Mouse (Mus musculus): ENCODE results near the gene Ccl9. TPM values are rescaled to one million over a fixed set of nuclear protein-coding genes. Genes with fewer than 3 reads are reported as not detected.
"Not testable (repeated sequence)": the region's sequence is repeated elsewhere in the genome, so short reads cannot be mapped to it uniquely, and the experiment has no call there.

Ccl9 gene
- polyA plus RNA-seq, 1 experiment from 2014 or later = 0.42 TPM

DNA sequence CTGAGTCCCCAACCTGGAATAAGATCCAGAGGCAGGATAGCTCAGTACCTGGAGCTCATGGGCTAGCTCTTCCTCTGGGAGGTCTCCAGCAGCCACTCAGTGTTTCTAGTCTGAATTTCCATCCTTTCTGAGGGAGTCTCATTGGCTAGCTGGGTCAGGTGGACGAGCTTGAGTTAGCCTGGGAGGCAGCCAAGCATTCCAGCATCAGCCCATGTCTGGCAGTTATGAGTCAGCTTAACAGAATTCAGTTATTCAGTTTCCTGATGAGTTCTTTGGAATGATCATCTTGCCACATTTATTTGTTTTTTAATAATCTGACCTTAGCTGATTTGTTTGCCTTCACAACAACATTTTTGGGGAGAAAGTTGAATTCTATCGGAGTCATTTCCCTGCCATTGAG lies 14.7 kb downstream of the Ccl9 start:
- in situ Hi-C loops (cut with MboI; ENCODE audit: low pct_unique_long_range_greater_than_20kb) = loop anchor here (5.0 kb wide), 1 partner anchor 174 kb away; no protein-coding TSS in a partner anchor
- no peak for TF ChIP-seq CTCF (IDR thresholded peaks at IDR 0.05)
- peak; percentile 90 for ATAC-seq
- ChIA-PET CTCF (interaction anchor here (0.8 to 1.6 kb wide), 3 partner anchors 11 to 165 kb away, joined by 3 to 4 read pairs (median 4); no protein-coding TSS in a partner anchor), POLR2A (no interaction called here)
- no peak for DNase-seq (ENCODE audit: low read depth, low spot score)
- H3K27me3 ChIP-seq = no peaks in the 10 kb centered on the region

DNA sequence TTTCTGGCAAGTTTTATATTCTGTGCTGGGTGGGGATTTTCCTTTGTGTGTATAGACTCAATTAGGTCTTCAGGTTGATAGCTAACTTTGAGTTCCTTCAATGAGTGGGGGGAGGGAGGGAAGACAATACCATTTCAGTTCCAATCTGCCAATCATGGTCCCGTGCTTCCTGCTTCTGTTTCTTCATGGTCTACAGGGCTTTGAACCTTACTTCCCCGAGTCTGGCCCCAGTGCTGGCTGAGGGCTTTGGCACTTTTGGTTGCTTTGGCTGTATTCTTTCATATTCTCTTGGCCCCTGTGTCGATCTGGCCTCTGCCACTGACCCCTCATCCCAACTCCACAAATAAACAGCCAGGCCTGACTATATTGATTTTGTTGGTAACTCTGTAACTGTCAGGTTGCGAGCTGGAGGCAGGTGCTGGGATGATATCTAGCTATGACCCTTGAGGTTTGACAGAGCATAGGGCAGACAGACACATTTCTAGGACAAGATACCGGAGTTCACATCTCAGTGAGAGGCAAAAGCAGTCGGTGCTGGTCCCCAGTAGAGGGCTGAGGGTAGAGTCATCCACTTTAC lies 16.0 kb downstream of the Ccl9 start:
- in situ Hi-C loops (cut with MboI; ENCODE audit: low pct_unique_long_range_greater_than_20kb) = loop anchor here (5.0 kb wide), 1 partner anchor 175 kb away; no protein-coding TSS in a partner anchor
- ATAC-seq (no peak), DNase-seq (ENCODE audit: low read depth, low spot score) (no peak)
- no peaks in the 10 kb centered on the region for H3K27me3 ChIP-seq
- ChIA-PET CTCF (interaction anchor here (0.7 kb wide), 1 partner anchor 34 kb away, joined by 3 read pairs; no protein-coding TSS in a partner anchor), POLR2A (no interaction called here)
- TF ChIP-seq CTCF (IDR thresholded peaks at IDR 0.05) = no peak

DNA sequence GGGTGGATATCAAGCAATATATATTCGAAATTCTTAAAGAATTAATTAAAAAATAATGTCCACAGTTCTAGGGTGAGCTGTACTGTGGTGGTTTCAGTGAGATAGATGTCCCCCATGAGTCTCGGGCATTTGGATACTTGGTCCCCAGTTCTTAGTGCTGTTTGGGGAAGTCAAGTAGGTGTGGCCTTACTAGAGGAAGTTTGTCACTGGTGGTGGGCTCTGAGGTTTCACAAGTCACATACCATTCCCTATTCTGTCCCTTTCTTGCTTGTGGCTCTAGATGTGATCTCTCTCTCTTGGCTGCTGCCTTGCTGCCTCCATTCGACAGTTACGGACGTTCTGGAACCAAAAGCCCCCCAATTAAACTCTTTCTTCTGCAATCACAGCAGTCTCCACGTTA lies 18.0 kb downstream of the Ccl9 start:
- POLR2A ChIA-PET = no interaction called here
- CTCF ChIA-PET = no interaction called here
- in situ Hi-C loops (cut with MboI; ENCODE audit: low pct_unique_long_range_greater_than_20kb) = loop anchor here (5.0 kb wide), 1 partner anchor 177 kb away; no protein-coding TSS in a partner anchor
- no peak for DNase-seq (ENCODE audit: low read depth, low spot score)
- ATAC-seq = no peak
- TF ChIP-seq CTCF (IDR thresholded peaks at IDR 0.05) = no peak
- H3K27me3 ChIP-seq = no peaks in the 10 kb centered on the region

DNA sequence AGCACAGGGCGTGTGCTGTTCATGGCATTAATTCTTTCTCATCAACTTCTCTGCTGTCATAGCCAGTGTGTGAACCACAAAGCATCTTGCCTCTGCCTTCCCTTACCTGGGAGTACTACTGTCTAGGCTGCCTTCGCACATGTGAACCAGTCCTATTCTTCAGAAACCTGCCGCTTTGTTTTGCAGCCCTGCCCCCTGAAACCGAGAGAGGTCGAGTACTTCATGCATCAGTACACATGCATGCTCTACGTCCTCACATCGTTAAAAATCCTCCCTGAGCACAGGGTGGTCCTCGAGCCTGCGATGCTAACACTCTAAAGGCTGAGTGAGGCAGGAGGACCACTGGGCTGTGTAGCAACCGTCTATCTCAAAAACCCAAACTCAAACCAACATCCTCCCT lies 21.4 kb downstream of the Ccl9 start:
- in situ Hi-C loops (cut with MboI; ENCODE audit: low pct_unique_long_range_greater_than_20kb) = no loop called here
- no peak for ATAC-seq
- POLR2A ChIA-PET = no interaction called here
- H3K27me3 ChIP-seq = no peaks in the 10 kb centered on the region
- DNase-seq (ENCODE audit: low read depth, low spot score) = no peak
- no peak for TF ChIP-seq CTCF (IDR thresholded peaks at IDR 0.05)
- CTCF ChIA-PET = interaction anchor here (0.8 to 1.7 kb wide), 12 partner anchors 18 to 187 kb away, joined by 3 to 9 read pairs (median 4); no protein-coding TSS in a partner anchor

DNA sequence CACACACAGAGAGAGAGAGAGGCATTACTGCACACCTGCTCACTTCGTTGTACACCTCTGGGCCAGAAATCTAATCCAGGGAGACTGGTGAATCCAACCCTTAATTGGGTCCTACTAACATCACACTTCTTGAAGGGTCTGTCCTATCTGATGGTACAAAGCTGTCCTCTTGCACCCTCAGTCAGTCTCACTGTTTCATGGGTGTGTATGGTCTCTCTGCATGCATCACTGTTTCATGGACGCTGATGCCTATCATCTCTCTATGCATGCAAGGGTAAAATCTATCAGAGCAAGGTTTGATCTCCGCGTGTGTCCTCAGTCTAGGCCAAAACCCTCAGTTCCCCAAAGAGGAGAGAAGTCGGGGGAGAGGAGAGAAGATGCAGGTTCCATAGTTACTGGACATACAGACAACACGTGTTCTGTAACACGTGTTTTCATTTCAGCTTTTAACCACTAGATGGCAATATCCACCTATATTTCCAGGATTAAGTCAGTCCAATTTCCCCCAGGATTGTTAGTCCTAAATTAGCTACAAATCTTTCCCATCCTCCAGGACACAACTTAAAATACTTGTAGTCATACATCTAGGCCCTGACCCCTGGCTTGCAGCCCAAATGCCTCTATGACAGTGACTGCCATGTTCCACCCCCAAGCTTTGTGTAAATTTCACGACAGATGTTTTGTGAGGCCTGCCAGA lies 22.2 kb downstream of the Ccl9 start:
- ChIA-PET POLR2A (no interaction called here), CTCF (interaction anchor here (0.8 to 1.7 kb wide), 11 partner anchors 18 to 188 kb away, joined by 3 to 9 read pairs (median 4); no protein-coding TSS in a partner anchor)
- TF ChIP-seq CTCF (IDR thresholded peaks at IDR 0.05) = peak; percentile 50
- DNase-seq (ENCODE audit: low read depth, low spot score) (no peak), ATAC-seq (no peak)
- in situ Hi-C loops (cut with MboI; ENCODE audit: low pct_unique_long_range_greater_than_20kb) = no loop called here
- no peaks in the 10 kb centered on the region for H3K27me3 ChIP-seq

DNA sequence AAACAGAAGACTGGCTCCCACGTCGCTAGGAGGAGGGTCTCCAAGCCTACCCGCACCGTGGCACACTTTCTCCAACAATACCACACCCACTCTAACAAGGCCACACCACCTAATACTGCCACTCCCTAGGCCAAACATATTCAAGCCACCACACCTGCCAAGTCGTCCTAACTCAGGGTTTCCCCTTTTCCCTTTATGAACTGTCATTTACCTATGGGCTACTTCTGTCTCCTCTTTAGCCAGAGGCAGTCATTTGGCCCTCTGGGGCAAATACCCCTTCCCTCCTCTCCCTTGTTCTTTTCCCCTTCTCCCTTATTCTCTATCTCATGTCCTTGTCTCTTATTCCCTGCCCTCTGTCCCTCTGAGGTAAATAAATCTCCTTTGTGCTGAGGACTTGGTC lies 26.8 kb downstream of the Ccl9 start:
- H3K27me3 ChIP-seq = no peaks in the 10 kb centered on the region
- no peak for DNase-seq (ENCODE audit: low read depth, low spot score)
- ChIA-PET CTCF (no interaction called here), POLR2A (no interaction called here)
- no peak for ATAC-seq
- in situ Hi-C loops (cut with MboI; ENCODE audit: low pct_unique_long_range_greater_than_20kb) = no loop called here
- TF ChIP-seq CTCF (IDR thresholded peaks at IDR 0.05) = no peak

DNA sequence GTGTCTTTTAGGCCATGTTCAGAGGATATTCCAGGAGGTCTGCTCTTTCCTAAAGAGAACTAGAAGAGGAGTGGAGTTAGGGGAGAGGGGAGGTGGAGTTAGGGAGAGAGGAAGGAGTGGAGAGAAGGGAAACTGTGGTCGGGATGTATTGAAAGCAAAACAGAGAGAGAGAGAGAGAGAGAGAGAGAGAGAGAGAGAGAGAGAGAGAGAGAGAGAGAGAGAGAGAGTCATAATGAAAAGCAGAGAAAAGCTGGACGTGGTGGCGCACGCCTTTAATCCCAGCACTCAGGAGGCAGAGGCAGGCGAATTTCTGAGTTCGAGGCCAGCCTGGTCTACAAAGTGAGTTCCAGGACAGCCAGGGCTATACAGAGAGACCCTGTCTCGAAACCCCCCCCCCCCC lies 27.4 kb downstream of the Ccl9 start:
- H3K27me3 ChIP-seq; in situ Hi-C loops (cut with MboI; ENCODE audit: low pct_unique_long_range_greater_than_20kb); CTCF ChIA-PET; POLR2A ChIA-PET; ATAC-seq; DNase-seq (ENCODE audit: low read depth, low spot score): not testable (repeated sequence)

DNA sequence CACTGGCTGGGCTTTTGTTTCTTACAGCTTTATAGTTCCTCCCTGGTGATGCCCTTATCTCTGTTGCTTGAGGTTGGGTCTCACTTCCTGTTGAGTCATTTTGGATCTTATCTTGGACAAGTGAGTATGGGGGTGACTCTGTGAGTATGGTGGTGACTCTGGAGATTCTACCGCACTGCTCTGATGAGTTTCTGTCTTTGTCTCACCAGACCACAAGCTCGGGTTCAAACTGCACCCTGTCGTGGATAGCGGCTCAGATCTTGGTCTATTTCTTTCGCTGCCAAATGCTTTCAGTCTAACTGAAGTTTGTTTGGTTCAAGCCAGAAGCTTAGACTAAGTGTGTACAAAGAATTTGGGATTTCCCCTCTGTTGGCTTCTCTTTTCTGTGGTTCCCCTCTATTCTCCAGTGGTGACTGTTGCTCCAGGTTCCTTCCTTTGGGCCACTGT lies 28.2 kb downstream of the Ccl9 start:
- no peak for ATAC-seq
- ChIA-PET CTCF (interaction anchor here (1.3 kb wide), 1 partner anchor 14 kb away, joined by 3 read pairs; no protein-coding TSS in a partner anchor), POLR2A (no interaction called here)
- TF ChIP-seq CTCF (IDR thresholded peaks at IDR 0.05) = no peak
- DNase-seq (ENCODE audit: low read depth, low spot score) = no peak
- no peaks in the 10 kb centered on the region for H3K27me3 ChIP-seq
- in situ Hi-C loops (cut with MboI; ENCODE audit: low pct_unique_long_range_greater_than_20kb) = no loop called here

DNA sequence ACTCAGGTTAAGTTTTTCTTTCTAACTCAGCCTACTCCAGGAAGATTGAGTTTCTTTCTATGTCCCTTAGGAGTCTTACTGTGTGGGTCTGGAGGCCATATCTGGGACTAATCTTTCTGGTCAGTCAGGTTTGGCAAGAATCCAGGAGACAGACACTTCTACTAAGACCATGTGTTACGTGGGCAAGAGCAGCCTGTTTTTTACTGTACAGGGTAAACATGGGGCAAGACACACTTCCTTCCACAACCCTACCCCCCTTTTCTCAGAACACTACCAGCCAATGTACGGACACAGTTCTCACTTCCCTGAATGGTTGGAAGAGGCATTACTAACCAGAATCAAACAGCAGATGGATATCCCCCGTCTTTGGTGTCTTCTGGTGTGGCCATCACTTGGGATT lies 34.2 kb downstream of the Ccl9 start:
- DNase-seq (ENCODE audit: low read depth, low spot score) (no peak), ATAC-seq (no peak)
- TF ChIP-seq CTCF (IDR thresholded peaks at IDR 0.05) = no peak
- in situ Hi-C loops (cut with MboI; ENCODE audit: low pct_unique_long_range_greater_than_20kb) = no loop called here
- ChIA-PET CTCF (no interaction called here), POLR2A (no interaction called here)
- no peaks in the 10 kb centered on the region for H3K27me3 ChIP-seq

DNA sequence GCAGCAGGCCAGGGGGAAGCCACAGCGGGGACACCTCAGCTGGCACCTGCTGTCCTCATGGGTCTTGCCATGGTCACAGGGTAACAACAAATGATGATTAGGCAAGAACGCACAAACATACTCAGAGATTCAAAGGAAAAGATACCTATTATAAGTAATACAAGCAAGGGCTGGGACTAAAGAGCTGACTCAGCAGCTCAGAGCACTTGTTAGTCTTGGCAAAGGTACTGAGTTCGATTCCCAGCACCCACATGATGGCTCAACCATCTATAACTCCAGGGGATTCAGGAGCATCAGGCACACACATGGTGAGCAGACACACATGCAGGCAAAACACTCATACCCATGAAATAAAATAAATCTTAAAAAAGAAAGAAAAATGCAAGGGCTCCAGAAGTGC lies 37.0 kb downstream of the Ccl9 start:
- no peak for ATAC-seq
- H3K27me3 ChIP-seq = no peaks in the 10 kb centered on the region
- TF ChIP-seq CTCF (IDR thresholded peaks at IDR 0.05) = no peak

DNA sequence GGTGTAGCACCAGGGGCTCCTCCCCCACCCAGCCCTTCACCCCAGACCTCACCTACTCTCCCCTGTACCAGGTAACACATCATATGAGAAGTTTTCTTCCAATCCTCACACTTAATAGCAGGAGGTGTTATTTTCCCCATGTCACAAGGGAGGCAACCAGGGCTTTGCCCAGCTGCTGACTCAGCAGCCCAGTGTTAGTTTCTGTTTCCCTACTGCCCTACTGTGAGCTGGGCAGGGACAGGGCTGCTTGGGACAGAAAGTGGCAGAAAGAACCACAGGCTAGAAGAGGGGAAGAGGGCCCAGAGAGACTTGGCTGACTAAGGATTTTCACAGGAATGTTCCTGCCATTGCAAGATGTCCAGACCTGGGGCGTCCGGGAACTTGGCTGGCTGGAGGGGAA lies 37.5 kb downstream of the Ccl9 start:
- POLR2A ChIA-PET = interaction anchor here (0.6 kb wide), 1 partner anchor 67 kb away, joined by 4 read pairs; no protein-coding TSS in a partner anchor
- no peaks in the 10 kb centered on the region for H3K27me3 ChIP-seq
- CTCF ChIA-PET = no interaction called here
- no peak for ATAC-seq
- no peak for TF ChIP-seq CTCF (IDR thresholded peaks at IDR 0.05)
- in situ Hi-C loops (cut with MboI; ENCODE audit: low pct_unique_long_range_greater_than_20kb) = no loop called here
- DNase-seq (ENCODE audit: low read depth, low spot score) = no peak

More for the DNA sequence above, 37.0 kb downstream of the Ccl9 start:
- POLR2A ChIA-PET = no interaction called here
- in situ Hi-C loops (cut with MboI; ENCODE audit: low pct_unique_long_range_greater_than_20kb) = no loop called here
- DNase-seq (ENCODE audit: low read depth, low spot score) = no peak
- CTCF ChIA-PET = no interaction called here
